Mouse (Mus musculus) retina, postnatal 1 day (tissue): ENCODE results near the gene Use1.
"Not testable (repeated sequence)": the region's sequence is repeated elsewhere in the genome, so short reads cannot be mapped to it uniquely, and the experiment has no call there.

ENCODE experiments used
- DNase-seq: peaks from one replicate; pipeline ENCODE4 v3.0.0-alpha.2; 2012

Gene Use1

GRCm38 (mm10) chr8:71366771-71367528 lies at the start of gene Use1:
TSS of gene Use1 (plus strand) at chr8:71366848.
- DNase-seq, result peak; percentile 94

GRCm38 (mm10) chr8:71318610-71319009 lies 48.0 kb upstream of the Use1 start:
- DNase-seq, result not testable (repeated sequence)

- not testable (repeated sequence) for DNase-seq
These were observed 46.9 kb upstream of the Use1 start for GRCm38 (mm10) chr8:71319760-71320159.

GRCm38 (mm10) chr8:71322939-71323338 lies 43.7 kb upstream of the Use1 start:
- no peak for DNase-seq

- DNase-seq, result no peak
These were observed 41.8 kb upstream of the Use1 start for GRCm38 (mm10) chr8:71324848-71325247.

- DNase-seq, result not testable (repeated sequence)
These were observed 28.8 kb upstream of the Use1 start for GRCm38 (mm10) chr8:71337834-71338233.

GRCm38 (mm10) chr8:71340625-71341024 lies 26.0 kb upstream of the Use1 start:
- peak; percentile 64 for DNase-seq

- no peak for DNase-seq
These were observed 20.1 kb upstream of the Use1 start for GRCm38 (mm10) chr8:71346581-71346980.

GRCm38 (mm10) chr8:71351117-71351516 lies 15.5 kb upstream of the Use1 start:
- DNase-seq, result no peak

- DNase-seq, result no peak
These were observed 15.1 kb upstream of the Use1 start for GRCm38 (mm10) chr8:71351520-71351919.

- DNase-seq, result no peak
These were observed 8.6 kb upstream of the Use1 start for GRCm38 (mm10) chr8:71358026-71358425.

- DNase-seq, result no peak
These were observed 1.0 kb downstream of the Use1 start for GRCm38 (mm10) chr8:71367529-71368176.

- DNase-seq, result no peak
These were observed 1.7 kb downstream of the Use1 start for GRCm38 (mm10) chr8:71368366-71368765.

GRCm38 (mm10) chr8:71369040-71369718 lies 2.5 kb downstream of the Use1 start:
- no peak for DNase-seq

- peak; percentile 3 for DNase-seq
These were observed 4.1 kb downstream of the Use1 start for GRCm38 (mm10) chr8:71370711-71371235.

- peak; percentile 98 for DNase-seq
These were observed 4.7 kb downstream of the Use1 start, which contains the start of gene Ocel1 for GRCm38 (mm10) chr8:71371236-71371848. TSS of gene Ocel1 (plus strand) at chr8:71371298.

- peak; percentile 25 for DNase-seq
These were observed 5.8 kb downstream of the Use1 start for GRCm38 (mm10) chr8:71372427-71372826.

GRCm38 (mm10) chr8:71373000-71373399 lies 6.4 kb downstream of the Use1 start:
- no peak for DNase-seq

GRCm38 (mm10) chr8:71374616-71375206 lies 8.1 kb downstream of the Use1 start:
- DNase-seq, result peak; percentile 29

- DNase-seq, result peak; percentile 86
These were observed 9.2 kb downstream of the Use1 start for GRCm38 (mm10) chr8:71375581-71376422.

GRCm38 (mm10) chr8:71376423-71377030 lies 9.9 kb downstream of the Use1 start:
- peak; percentile 45 for DNase-seq
